Mouse (Mus musculus): ENCODE measurements around the gene Smg6. TPM values are rescaled to one million over a fixed set of nuclear protein-coding genes. Genes with fewer than 3 reads are reported as not detected.
A peak's percentile ranks its signal among the peaks of the same experiment; 100 is the strongest.

Gene Smg6
- total RNA-seq, 2 experiments from 2014 or later, result 19.2 to 23.5 TPM

- DNase-seq, result peak; percentile 17 to 41
These were observed 122.2 kb downstream of the Smg6 start for GRCm38 (mm10) chr11:75047736-75048407.

GRCm38 (mm10) chr11:75049146-75049545 lies 123.5 kb downstream of the Smg6 start:
- no peak for DNase-seq

- DNase-seq, result no peak
These were observed 124.2 kb downstream of the Smg6 start for GRCm38 (mm10) chr11:75049807-75050206.

GRCm38 (mm10) chr11:75051239-75051638 lies 125.6 kb downstream of the Smg6 start:
- no peak for DNase-seq

GRCm38 (mm10) chr11:75051712-75052550 lies 126.3 kb downstream of the Smg6 start:
- DNase-seq, result peak; percentile 38 to 63

- no peak for DNase-seq
These were observed 127.4 kb downstream of the Smg6 start for GRCm38 (mm10) chr11:75053020-75053419.

GRCm38 (mm10) chr11:75053722-75054121 lies 128.1 kb downstream of the Smg6 start:
- no peak for DNase-seq

GRCm38 (mm10) chr11:75054184-75054877 lies 128.7 kb downstream of the Smg6 start:
- DNase-seq, result no peak

GRCm38 (mm10) chr11:75054878-75055214 lies 129.2 kb downstream of the Smg6 start:
- no peak for DNase-seq

GRCm38 (mm10) chr11:75062650-75063049 lies 137.0 kb downstream of the Smg6 start:
- no peak for DNase-seq

GRCm38 (mm10) chr11:75064266-75064665 lies 138.6 kb downstream of the Smg6 start:
- no peak for DNase-seq

- no peak for DNase-seq
These were observed 145.7 kb downstream of the Smg6 start for GRCm38 (mm10) chr11:75071352-75071751.

GRCm38 (mm10) chr11:75072932-75073625 lies 147.5 kb downstream of the Smg6 start:
- DNase-seq, result no peak

- no peak for DNase-seq
These were observed 148.1 kb downstream of the Smg6 start for GRCm38 (mm10) chr11:75073696-75074095.

GRCm38 (mm10) chr11:75074543-75074942 lies 148.9 kb downstream of the Smg6 start:
- no peak for DNase-seq

- DNase-seq, result no peak
These were observed 153.0 kb downstream of the Smg6 start for GRCm38 (mm10) chr11:75078616-75079015.

- no peak for DNase-seq
These were observed 157.4 kb downstream of the Smg6 start for GRCm38 (mm10) chr11:75083031-75083430.

- DNase-seq, result peak; percentile 57 to 66
These were observed 166.5 kb downstream of the Smg6 start for GRCm38 (mm10) chr11:75092159-75092558.

GRCm38 (mm10) chr11:75092656-75093055 lies 167.0 kb downstream of the Smg6 start:
- peak; percentile 2 to 16 for DNase-seq

- DNase-seq, result no peak
These were observed 169.1 kb downstream of the Smg6 start for GRCm38 (mm10) chr11:75094759-75095158.

- no peak for DNase-seq
These were observed 177.2 kb downstream of the Smg6 start for GRCm38 (mm10) chr11:75102763-75103339.

GRCm38 (mm10) chr11:75106614-75107013 lies 181.0 kb downstream of the Smg6 start:
- no peak for DNase-seq

All from adrenal gland, postnatal 36 days (tissue).